Mouse (Mus musculus): ENCODE results near the gene 1700123O20Rik.

DNA sequence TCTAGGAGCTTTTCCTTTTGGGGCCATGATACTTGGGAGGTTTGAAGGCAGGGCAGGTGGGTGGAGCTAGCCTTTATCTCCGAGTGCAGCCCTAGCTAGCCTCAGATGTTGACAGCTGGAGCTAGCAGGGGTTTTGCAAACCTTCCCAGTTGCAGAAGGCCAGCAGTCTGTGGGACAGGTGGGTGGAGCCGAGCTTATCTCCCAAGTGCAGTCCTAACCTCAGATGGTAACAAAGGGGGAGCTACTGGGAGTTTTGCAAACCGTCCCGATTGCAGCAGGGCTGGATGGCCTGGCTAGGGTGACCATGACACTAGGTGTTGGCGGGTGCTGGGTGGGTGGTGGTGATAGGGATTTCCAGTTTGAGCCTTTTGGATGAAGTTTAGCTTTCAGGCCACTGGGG, 19.8 kb downstream of the 1700123O20Rik start:
- TF ChIP-seq CTCF (IDR thresholded peaks at IDR 0.05; ENCODE audit: extremely low read depth, insufficient read length, insufficient replicate concordance, low read depth, low read length) (no peak), POLR2A (IDR thresholded peaks at IDR 0.05; ENCODE audit: low read depth, low read length) (no peak)

All from small intestine, adult 2 months (tissue).